Mouse (Mus musculus) cortical plate, adult 2 months (tissue): ENCODE results near the gene Dock7. TPM values are rescaled to one million over a fixed set of nuclear protein-coding genes. Genes with fewer than 3 reads are reported as not detected.

Experiments
- H3K27ac ChIP-seq: fragments of 200-500 bp; 2 replicates; pipeline ENCODE4 v1.5.1; 2012; ENCODE audit warnings: low read length, control low read depth, inconsistent platforms; ENCODE audit not compliant: insufficient read depth
- H3K4me1 ChIP-seq: fragments of 200-500 bp; 2 replicates; pipeline ENCODE4 v1.6.1; 2011; ENCODE audit warnings: low read length; ENCODE audit not compliant: control insufficient read depth, insufficient read depth
- H3K4me3 ChIP-seq: fragments of 200-500 bp; 2 replicates; pipeline ENCODE4 v1.5.1; 2011; ENCODE audit warnings: mild to moderate bottlenecking, low read length, control low read depth; ENCODE audit not compliant: insufficient read depth
- CTCF ChIP-seq: fragments of 200-500 bp; IDR thresholded peaks from 2 replicates; pipeline ENCODE4 v1.5.1; 2011; ENCODE audit warnings: mild to moderate bottlenecking, control low read depth, low read length; ENCODE audit not compliant: insufficient read depth; ENCODE audit errors: extremely low read depth
- POLR2A ChIP-seq: fragments of 200-500 bp; IDR thresholded peaks from 2 replicates; pipeline ENCODE4 v1.6.1; 2011; ENCODE audit warnings: mild to moderate bottlenecking, low read length, control low read depth; ENCODE audit not compliant: insufficient read depth; ENCODE audit errors: extremely low read depth
- polyA plus RNA-seq: library from polyadenylated mRNA; depleted of rRNA; stranded (reverse); fragments of >200 nt; gene quantifications from 2 replicates; pipeline ENCODE4 v1.2.3, GENCODE M21; 2012

Dock7 gene
- polyA plus RNA-seq, 1 experiment, result 55.2 TPM

DNA sequence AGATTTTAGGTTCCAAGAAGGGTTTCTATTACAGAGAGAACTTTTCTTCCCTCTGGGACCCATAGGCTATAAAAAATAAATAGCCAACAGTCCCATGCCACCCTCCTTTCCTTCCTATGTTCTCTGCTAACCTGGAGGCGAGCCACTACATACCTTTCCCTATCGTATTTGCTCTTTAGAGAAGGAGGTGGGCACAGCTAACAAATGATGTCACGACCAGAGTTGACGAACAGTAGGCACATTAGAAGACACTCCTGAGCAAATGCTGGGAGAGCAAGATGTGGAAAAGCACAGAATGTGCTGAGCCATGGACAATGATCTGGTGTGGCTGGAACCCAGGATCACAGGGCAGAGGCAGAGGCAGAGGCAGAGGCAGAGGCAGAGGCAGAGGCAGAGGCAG, 30.7 kb upstream of the Dock7 start:
- H3K27ac ChIP-seq, result no peak overlapping the region
- H3K4me1 ChIP-seq, result no peaks in the 10 kb centered on the region; the same call in 1 of the 2 replicates
- TF ChIP-seq CTCF, result no peak
- TF ChIP-seq POLR2A, result no peak

DNA sequence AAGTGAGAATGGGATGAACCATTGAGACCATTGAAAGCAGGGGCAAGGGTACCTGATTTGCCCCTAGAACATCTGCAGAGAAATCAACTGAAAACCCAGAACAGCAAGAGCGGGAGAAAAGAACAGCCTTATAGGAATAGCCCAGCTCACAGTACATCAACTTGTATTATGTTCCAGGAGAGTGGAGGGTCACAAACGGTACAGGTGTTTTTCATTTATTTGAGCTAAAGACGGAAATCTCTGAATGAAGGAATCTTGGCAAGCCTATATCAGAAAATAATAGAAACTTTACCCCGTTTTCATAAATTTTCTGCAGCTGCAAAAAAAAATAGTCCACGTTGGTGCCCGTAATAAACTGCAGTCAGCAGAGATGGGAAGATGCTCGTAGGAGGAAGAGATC, 22.6 kb upstream of the Dock7 start:
- TF ChIP-seq CTCF (no peak), POLR2A (no peak)
- H3K4me3 ChIP-seq, result no peak overlapping the region
- no peaks in the 10 kb centered on the region for H3K4me1 ChIP-seq
- no peak overlapping the region for H3K27ac ChIP-seq

More for the DNA sequence above, 30.7 kb upstream of the Dock7 start:
- no peak overlapping the region for H3K4me3 ChIP-seq

GRCm38 (mm10) chr4:99141578-99141977, 20.9 kb upstream of the Dock7 start:
- TF ChIP-seq CTCF (no peak), POLR2A (no peak)
- H3K4me1 ChIP-seq, result no peaks in the 10 kb centered on the region
- H3K4me3 ChIP-seq, result no peak overlapping the region
- no peak overlapping the region for H3K27ac ChIP-seq

DNA sequence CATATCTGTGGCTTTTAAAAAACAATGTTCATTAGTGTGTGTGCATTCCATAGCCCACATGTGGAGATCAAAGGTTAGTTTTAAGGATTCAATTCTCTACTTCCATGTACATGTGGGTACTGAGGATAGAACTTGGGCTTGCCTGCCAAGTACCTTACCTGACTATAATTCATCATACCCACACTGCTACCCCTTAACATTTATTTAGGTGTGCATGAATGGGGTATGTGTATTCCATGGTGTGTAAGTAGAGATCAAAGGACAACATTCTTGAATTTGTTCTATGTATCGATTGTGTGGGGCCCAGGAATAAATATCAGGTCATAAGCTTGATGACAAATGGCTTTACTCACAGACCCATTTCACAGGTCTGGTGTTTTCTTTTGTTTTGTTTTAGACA, 20.5 kb upstream of the Dock7 start:
- TF ChIP-seq POLR2A (no peak), CTCF (no peak)
- no peak overlapping the region for H3K27ac ChIP-seq
- H3K4me1 ChIP-seq, result no peaks in the 10 kb centered on the region

DNA sequence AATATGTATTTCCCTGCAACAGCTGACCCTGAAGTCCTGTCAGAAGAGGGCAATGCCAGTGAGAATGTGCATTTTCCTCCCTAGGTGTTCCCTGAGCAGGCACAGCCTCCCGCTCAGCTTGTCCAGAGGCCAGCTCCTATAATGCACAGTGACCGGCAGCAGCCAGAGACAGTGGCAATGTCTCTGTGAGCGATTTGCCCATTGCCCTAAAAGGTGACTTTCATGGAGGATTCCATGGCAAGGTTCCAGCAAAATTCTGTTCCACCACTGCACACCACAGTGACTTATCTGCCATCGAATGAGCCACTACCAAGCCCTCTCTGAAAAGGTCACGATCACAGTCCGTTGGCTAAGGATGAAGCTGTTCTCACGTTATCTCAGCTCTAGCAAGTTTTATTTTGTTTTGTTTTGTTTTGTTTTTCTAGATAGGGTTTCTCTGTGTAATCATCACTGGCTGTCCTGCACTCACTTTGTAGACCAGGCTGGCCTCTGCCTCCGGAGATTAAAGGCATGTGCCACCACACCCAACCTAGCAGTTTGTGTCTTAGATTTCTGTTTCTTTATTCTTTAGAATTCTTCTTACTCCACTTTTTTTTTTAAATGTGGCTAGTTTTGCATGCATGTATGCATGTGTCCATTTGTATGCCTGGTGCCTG, 17.4 kb upstream of the Dock7 start:
- no peak overlapping the region for H3K27ac ChIP-seq
- H3K4me1 ChIP-seq, result no peaks in the 10 kb centered on the region
- no peak for TF ChIP-seq CTCF
- TF ChIP-seq POLR2A, result no peak

More for the DNA sequence above, 20.5 kb upstream of the Dock7 start:
- H3K4me3 ChIP-seq, result no peak overlapping the region

GRCm38 (mm10) chr4:99134522-99134921, 13.8 kb upstream of the Dock7 start:
- Histone ChIP-seq H3K4me1 (no peaks in the 10 kb centered on the region), H3K4me3 (no peak overlapping the region), H3K27ac (no peak overlapping the region)
- no peak for TF ChIP-seq POLR2A
- no peak for TF ChIP-seq CTCF

More for the DNA sequence above, 17.4 kb upstream of the Dock7 start:
- H3K4me3 ChIP-seq, result no peak overlapping the region

GRCm38 (mm10) chr4:99133326-99133725, 12.6 kb upstream of the Dock7 start:
- Histone ChIP-seq H3K27ac (no peak overlapping the region), H3K4me1 (no peaks in the 10 kb centered on the region), H3K4me3 (no peak overlapping the region)
- TF ChIP-seq CTCF (no peak), POLR2A (no peak)

GRCm38 (mm10) chr4:99132686-99133085, 12.0 kb upstream of the Dock7 start:
- Histone ChIP-seq H3K4me1 (no peaks in the 10 kb centered on the region), H3K4me3 (no peak overlapping the region), H3K27ac (no peak overlapping the region)
- TF ChIP-seq CTCF (no peak), POLR2A (no peak)

GRCm38 (mm10) chr4:99131227-99131653, 10.5 kb upstream of the Dock7 start:
- Histone ChIP-seq H3K4me1 (no peaks in the 10 kb centered on the region), H3K27ac (no peak overlapping the region)
- TF ChIP-seq POLR2A (no peak), CTCF (no peak)

GRCm38 (mm10) chr4:99123546-99123945, 2.8 kb upstream of the Dock7 start:
- peaks cover 7% of the 10 kb centered on the region; the same call in 1 of the 2 replicates for H3K4me1 ChIP-seq
- no peak for TF ChIP-seq CTCF
- no peak for TF ChIP-seq POLR2A
- no peak overlapping the region for H3K4me3 ChIP-seq
- no peak overlapping the region for H3K27ac ChIP-seq

More at GRCm38 (mm10) chr4:99131227-99131653, 10.5 kb upstream of the Dock7 start:
- H3K4me3 ChIP-seq, result no peak overlapping the region
